Mouse (Mus musculus) cerebellum, adult 2 months (tissue): ENCODE data around the gene Car7.

Source experiments
- CTCF ChIP-seq: fragments of 200-500 bp; IDR thresholded peaks from 2 replicates; pipeline ENCODE4 v1.5.1; 2011; ENCODE audit warnings: low read depth, mild to moderate bottlenecking, control low read depth, low read length, moderate library complexity, borderline replicate concordance; ENCODE audit not compliant: insufficient read depth
- POLR2A ChIP-seq: fragments of 200-500 bp; IDR thresholded peaks from 2 replicates; pipeline ENCODE4 v1.6.1; 2011; ENCODE audit warnings: low read length, control low read depth, borderline replicate concordance; ENCODE audit not compliant: insufficient read depth

- TF ChIP-seq POLR2A (no peak), CTCF (no peak)
These were observed 5.7 kb downstream of the Car7 start for GRCm38 (mm10) chr8:104540238-104540637.
